Mouse (Mus musculus) right cerebral cortex, postnatal 25 days (tissue): ENCODE data around the gene Lrmda.

ENCODE experiments used
- DNase-seq: peaks from one replicate; pipeline ENCODE4 v3.0.0; 2022

Lrmda gene

GRCm38 (mm10) chr14:22679008-22679704 is 659.6 kb downstream of the Lrmda start:
- no peak for DNase-seq

GRCm38 (mm10) chr14:22679705-22680643 is 660.5 kb downstream of the Lrmda start:
- DNase-seq, result no peak

GRCm38 (mm10) chr14:22686886-22687285 is 667.4 kb downstream of the Lrmda start:
- DNase-seq, result no peak

GRCm38 (mm10) chr14:22688399-22688798 is 668.9 kb downstream of the Lrmda start:
- no peak for DNase-seq

- DNase-seq, result no peak
Observed at GRCm38 (mm10) chr14:22695448-22695847, 675.9 kb downstream of the Lrmda start.

- DNase-seq, result no peak
Observed at GRCm38 (mm10) chr14:22695931-22696365, 676.4 kb downstream of the Lrmda start.

GRCm38 (mm10) chr14:22700236-22700635 is 680.7 kb downstream of the Lrmda start:
- DNase-seq, result no peak

- no peak for DNase-seq
Observed at GRCm38 (mm10) chr14:22700690-22701089, 681.2 kb downstream of the Lrmda start.

GRCm38 (mm10) chr14:22707958-22708701 is 688.6 kb downstream of the Lrmda start:
- DNase-seq, result no peak

GRCm38 (mm10) chr14:22710071-22710661 is 690.7 kb downstream of the Lrmda start:
- DNase-seq, result no peak

GRCm38 (mm10) chr14:22712388-22712787 is 692.9 kb downstream of the Lrmda start:
- DNase-seq, result no peak

- no peak for DNase-seq
Observed at GRCm38 (mm10) chr14:22715581-22716378, 696.3 kb downstream of the Lrmda start.

- DNase-seq, result no peak
Observed at GRCm38 (mm10) chr14:22719968-22720367, 700.5 kb downstream of the Lrmda start.

GRCm38 (mm10) chr14:22721845-22722244 is 702.3 kb downstream of the Lrmda start:
- no peak for DNase-seq

GRCm38 (mm10) chr14:22727548-22727947 is 708.0 kb downstream of the Lrmda start:
- no peak for DNase-seq

- DNase-seq, result no peak
Observed at GRCm38 (mm10) chr14:22728611-22729223, 709.2 kb downstream of the Lrmda start.

- no peak for DNase-seq
Observed at GRCm38 (mm10) chr14:22738603-22739002, 719.1 kb downstream of the Lrmda start.

- DNase-seq, result no peak
Observed at GRCm38 (mm10) chr14:22742527-22742926, 723.0 kb downstream of the Lrmda start.

GRCm38 (mm10) chr14:22743264-22743663 is 723.8 kb downstream of the Lrmda start:
- no peak for DNase-seq

- DNase-seq, result no peak
Observed at GRCm38 (mm10) chr14:22744701-22745100, 725.2 kb downstream of the Lrmda start.

- no peak for DNase-seq
Observed at GRCm38 (mm10) chr14:22745263-22745881, 725.9 kb downstream of the Lrmda start.
